Mouse (Mus musculus): Measurements from ENCODE around the gene Mlh3. TPM values are rescaled to one million over a fixed set of nuclear protein-coding genes. Genes with fewer than 3 reads are reported as not detected.

The Mlh3 gene
- 6.5 TPM in 2 replicates for polyA plus RNA-seq (2021; fragmentation: Nextera tagmentation)
- long read RNA-seq, experiment 1, full-length matches to known transcripts, result 27 of 72 reads
- long read RNA-seq, experiment 1, partial matches to known transcripts, result 35 of 72 reads
- long read RNA-seq, experiment 1, other reads (novel, unspliced or antisense), result 10 of 72 reads
- long read RNA-seq, experiment 2, partial matches to known transcripts, result 11 of 23 reads
- long read RNA-seq, experiment 2, other reads (novel, unspliced or antisense), result 12 of 23 reads

GRCm38 (mm10) chr12:85270319-85270718 is at the start of gene Mlh3:
Mlh3 (minus strand) TSS chr12:85270599.

GRCm38 (mm10) chr12:85288486-85289156 is 18.2 kb upstream of the Mlh3 start, which contains the start of gene Zc2hc1c:
Zc2hc1c (plus strand) TSS chr12:85288591.

GRCm38 (mm10) chr12:85287809-85288485 is 17.5 kb upstream of the Mlh3 start, which contains the start of gene Acyp1:
Acyp1 (minus strand) TSS chr12:85288438.

GRCm38 (mm10) chr12:85219236-85219904 is 51.0 kb downstream of the Mlh3 start, which contains the start of gene Eif2b2:
Eif2b2 (plus strand) TSS chr12:85219481.

Other genes with a start within 250 kb of the Mlh3 start
- 1.0 and 1.6 TPM in 2 replicates for gene Prox2, start 159.8 kb downstream of the Mlh3 start, polyA plus RNA-seq (2021; fragmentation: Nextera tagmentation)
- 55.3 and 55.9 TPM in 2 replicates for gene Dlst, start 159.8 kb downstream of the Mlh3 start, polyA plus RNA-seq (2021; fragmentation: Nextera tagmentation)
- 18.1 and 20.4 TPM in 2 replicates for gene Rps6kl1, start 119.3 kb downstream of the Mlh3 start, polyA plus RNA-seq (2021; fragmentation: Nextera tagmentation)
- gene Pgf, start 92.8 kb downstream of the Mlh3 start, polyA plus RNA-seq (2021; fragmentation: Nextera tagmentation), result 2.9 and 3.6 TPM in 2 replicates
- 67.2 and 74.8 TPM in 2 replicates for gene Eif2b2, start 51.1 kb downstream of the Mlh3 start, polyA plus RNA-seq (2021; fragmentation: Nextera tagmentation)
- gene Acyp1, start 17.8 kb upstream of the Mlh3 start, polyA plus RNA-seq (2021; fragmentation: Nextera tagmentation), result 81.9 and 94.4 TPM in 2 replicates
- 1.2 and 1.4 TPM in 2 replicates for gene Zc2hc1c, start 18.0 kb upstream of the Mlh3 start, polyA plus RNA-seq (2021; fragmentation: Nextera tagmentation)
- 2.5 and 3.7 TPM in 2 replicates for gene Nek9, start 68.8 kb upstream of the Mlh3 start, polyA plus RNA-seq (2021; fragmentation: Nextera tagmentation)
- gene Tmed10, start 104.2 kb upstream of the Mlh3 start, polyA plus RNA-seq (2021; fragmentation: Nextera tagmentation), result 122 and 123 TPM in 2 replicates
- 19.8 and 39.2 TPM in 2 replicates for gene Fos, start 203.3 kb upstream of the Mlh3 start, polyA plus RNA-seq (2021; fragmentation: Nextera tagmentation)

All from left cerebral cortex, adult 6 months (tissue).